Mouse (Mus musculus) liver, embryonic 14.5 days (tissue): ENCODE data around the gene Cxcr5.

Source experiments
- CTCF ChIP-seq: IDR thresholded peaks from 2 replicates; pipeline ENCODE4 v1.5.1; 2016; ENCODE audit warnings: antibody characterized with exemption, low read depth, control low read depth
- EP300 ChIP-seq: IDR thresholded peaks from 2 replicates; pipeline ENCODE4 v1.6.1; 2016; ENCODE audit warnings: antibody characterized with exemption, low read depth

GRCm38 (mm10) chr9:44496803-44497461, 64.7 kb downstream of the Cxcr5 start:
- TF ChIP-seq CTCF (no peak), EP300 (no peak)
